Mouse (Mus musculus) stomach, embryonic 14.5 days (tissue): Measurements from ENCODE around the gene Arhgef12. TPM values are rescaled to one million over a fixed set of nuclear protein-coding genes. Genes with fewer than 3 reads are reported as not detected.
A peak's percentile ranks its signal among the peaks of the same experiment; 100 is the strongest.
"Not testable (repeated sequence)": the region's sequence is repeated elsewhere in the genome, so short reads cannot be mapped to it uniquely, and the experiment has no call there.

Experiments used
- ATAC-seq: fragments of 200-750 bp; cut with Nextera tagmentation; 2 replicates; pipeline ENCODE4 v1.8.0; 2017; ENCODE audit warnings: low read depth, moderate TSS enrichment; ENCODE audit not compliant: insufficient number of reproducible peaks, insufficient read depth, low FRiP score
- H3K27ac ChIP-seq: fragments of 300-500 bp; sonication (generic); 2 replicates; pipeline ENCODE4 v1.5.1; 2014; ENCODE audit warnings: mild to moderate bottlenecking, low read length, moderate library complexity, mixed read lengths
- H3K27me3 ChIP-seq: fragments of 300-500 bp; sonication (generic); 2 replicates; pipeline ENCODE4 v1.6.1; 2014; ENCODE audit warnings: low read length, control low read depth, mixed read lengths; ENCODE audit not compliant: control insufficient read depth, insufficient read depth
- H3K36me3 ChIP-seq: fragments of 300-500 bp; sonication (generic); 2 replicates; pipeline ENCODE4 v1.6.1; 2014; ENCODE audit warnings: mild to moderate bottlenecking, control low read depth, low read length, moderate library complexity, mixed read lengths; ENCODE audit not compliant: control insufficient read depth, insufficient read depth
- H3K4me1 ChIP-seq: fragments of 300-500 bp; sonication (generic); 2 replicates; pipeline ENCODE4 v1.6.1; 2014; ENCODE audit warnings: low read length, control low read depth, mixed read lengths; ENCODE audit not compliant: control insufficient read depth, insufficient read depth
- H3K4me2 ChIP-seq: fragments of 300-500 bp; sonication (generic); replicated peaks from 2 replicates; pipeline ENCODE4 v1.6.1; 2014; ENCODE audit warnings: low read depth, low read length, control low read depth
- H3K4me3 ChIP-seq: fragments of 300-500 bp; sonication (generic); 2 replicates; pipeline ENCODE4 v1.5.1; 2014; ENCODE audit warnings: low read depth, low read length, control low read depth
- H3K9ac ChIP-seq: fragments of 300-500 bp; sonication (generic); replicated peaks from 2 replicates; pipeline ENCODE4 v1.6.1; 2014; ENCODE audit warnings: low read depth, mild to moderate bottlenecking, control low read depth, low read length, moderate library complexity, mixed read lengths
- H3K9me3 ChIP-seq: fragments of 300-500 bp; sonication (generic); 2 replicates; pipeline ENCODE4 v1.6.1; 2016; ENCODE audit warnings: low read depth, low read length, control low read depth; ENCODE audit not compliant: control insufficient read depth
- WGBS: fragments of 180-500 bp; shearing (Covaris S2); extraction: QIAGEN DNeasy Blood & Tissue Kit; methylation state at CpG from one replicate; pipeline ENCODE4 v1.1.7; 2014; 5-methylcytosine and 5-hydroxymethylcytosine counted together
- polyA plus RNA-seq: library from polyadenylated mRNA; unstranded; fragments of >200 nt; fragmentation: Nextera tagmentation; extraction: Ambion mirVana; gene quantifications from 2 replicates; pipeline ENCODE4 v1.2.1, GENCODE M21; 2014

Arhgef12 gene
- polyA plus RNA-seq, 1 experiment from 2014 or later: 30.3 TPM

DNA sequence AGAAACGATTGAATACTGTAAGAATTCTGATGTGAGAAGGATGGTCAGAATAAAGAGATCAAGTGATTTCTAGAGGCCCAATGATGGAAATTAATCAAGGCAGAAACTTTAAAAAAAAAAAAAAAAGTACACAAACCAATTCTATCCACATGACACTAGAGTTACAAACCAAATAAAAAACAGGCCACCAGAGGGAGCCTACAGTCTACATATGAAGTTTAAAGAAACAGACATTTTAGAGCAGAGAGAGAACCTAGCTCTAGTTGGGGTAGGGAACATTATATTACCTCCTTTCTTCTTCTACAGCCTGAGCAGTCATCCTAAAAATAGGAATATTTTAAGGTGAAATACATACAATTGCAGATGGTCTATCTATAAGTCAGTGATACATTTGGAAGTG is 107.0 kb downstream of the Arhgef12 start:
- WGBS: 89% methylated on average over 1 of the region's 1 CpGs
- Histone ChIP-seq H3K9me3 (no peaks in the 10 kb centered on the region), H3K4me1 (no peaks in the 10 kb centered on the region), H3K9ac (no peak overlapping the region), H3K4me3 (no peak overlapping the region), H3K4me2 (no peak overlapping the region), H3K27me3 (no peaks in the 10 kb centered on the region), H3K27ac (no peak overlapping the region; the same call in 1 of the 2 replicates), H3K36me3 (peaks cover 75% of the 10 kb centered on the region)
- ATAC-seq: no peak

DNA sequence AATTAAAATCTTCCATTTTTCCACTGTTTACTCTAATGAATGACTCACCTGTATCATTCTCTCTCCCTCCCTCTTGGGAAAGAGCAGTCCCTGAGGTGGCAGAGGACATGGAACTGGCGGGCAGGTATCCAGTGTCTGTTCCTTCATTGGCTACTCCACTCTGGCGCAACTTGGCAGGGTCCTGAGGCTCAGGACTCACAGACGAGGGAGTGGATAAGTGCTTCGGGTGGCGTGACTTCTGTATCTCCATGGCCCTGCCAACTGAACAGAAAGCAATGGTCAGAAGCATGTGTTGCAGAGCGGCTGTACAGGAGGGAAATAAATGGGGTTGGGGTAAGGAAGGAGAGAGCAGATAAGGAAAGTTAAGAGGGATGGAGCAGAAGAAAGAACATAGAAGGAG is 109.5 kb downstream of the Arhgef12 start:
- no peak overlapping the region for H3K27ac ChIP-seq
- WGBS: 92% methylated on average over 6 of the region's 6 CpGs
- H3K4me3 ChIP-seq: no peak overlapping the region
- H3K4me2 ChIP-seq: no peak overlapping the region
- peaks cover 68% of the 10 kb centered on the region for H3K36me3 ChIP-seq
- no peak for ATAC-seq
- no peak overlapping the region for H3K9ac ChIP-seq
- no peaks in the 10 kb centered on the region for H3K4me1 ChIP-seq
- no peaks in the 10 kb centered on the region for H3K9me3 ChIP-seq
- no peaks in the 10 kb centered on the region for H3K27me3 ChIP-seq

GRCm38 (mm10) chr9:42995298-42995697 is 111.7 kb downstream of the Arhgef12 start:
- Histone ChIP-seq H3K4me3 (no peak overlapping the region), H3K27ac (no peak overlapping the region), H3K36me3 (peaks cover 64% of the 10 kb centered on the region), H3K27me3 (no peaks in the 10 kb centered on the region), H3K9ac (no peak overlapping the region), H3K4me1 (no peaks in the 10 kb centered on the region), H3K9me3 (no peaks in the 10 kb centered on the region), H3K4me2 (no peak overlapping the region)
- no peak for ATAC-seq
- WGBS: 84% methylated on average over 11 of the region's 11 CpGs

DNA sequence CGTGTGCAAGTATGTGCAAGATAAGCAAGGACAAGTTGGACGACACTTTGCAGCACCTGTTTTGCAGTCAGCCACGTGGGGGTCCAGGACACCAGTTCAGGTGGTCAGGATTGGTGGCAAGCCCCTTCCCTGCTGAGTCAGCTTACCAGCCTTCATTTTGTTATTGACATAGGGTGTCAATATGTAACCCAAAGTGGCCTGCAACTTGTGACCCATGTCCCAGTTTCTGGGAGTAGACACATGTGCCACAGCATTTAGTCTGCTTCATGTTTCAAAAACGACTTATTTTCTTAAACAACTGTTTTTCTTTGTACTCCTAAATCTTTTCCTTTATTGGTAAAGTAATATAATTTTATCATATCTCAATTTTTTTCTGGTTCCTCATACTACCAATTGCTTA is 112.3 kb downstream of the Arhgef12 start:
- H3K9ac ChIP-seq: no peak overlapping the region
- H3K9me3 ChIP-seq: no peaks in the 10 kb centered on the region
- WGBS: 77% methylated on average over 4 of the region's 4 CpGs
- H3K36me3 ChIP-seq: peaks cover 65% of the 10 kb centered on the region
- H3K4me1 ChIP-seq: no peaks in the 10 kb centered on the region
- no peak overlapping the region for H3K27ac ChIP-seq
- H3K4me2 ChIP-seq: no peak overlapping the region
- ATAC-seq: no peak
- H3K27me3 ChIP-seq: no peaks in the 10 kb centered on the region
- no peak overlapping the region for H3K4me3 ChIP-seq

DNA sequence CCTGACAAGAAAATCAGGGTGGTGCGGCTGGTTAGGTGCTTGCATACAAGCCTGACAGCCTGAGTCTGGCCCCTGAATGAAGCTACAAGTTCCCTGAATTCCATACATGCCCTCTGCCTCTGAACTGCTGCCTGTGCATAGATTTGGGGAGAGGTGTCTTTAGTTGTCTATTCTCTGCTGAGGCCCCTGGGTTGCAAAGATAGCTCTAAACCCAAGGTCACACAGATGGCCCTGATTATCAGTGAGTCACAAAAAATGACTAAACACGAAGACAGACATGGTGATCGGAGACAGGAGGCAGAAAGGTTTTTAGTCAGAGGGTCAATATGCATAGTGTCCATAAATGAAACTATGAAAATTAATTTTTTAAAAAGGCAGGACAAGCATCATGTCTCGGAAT is 113.4 kb downstream of the Arhgef12 start:
- ATAC-seq: no peak
- Histone ChIP-seq H3K36me3 (peaks cover 63% of the 10 kb centered on the region), H3K9me3 (no peaks in the 10 kb centered on the region), H3K9ac (no peak overlapping the region), H3K27me3 (no peaks in the 10 kb centered on the region), H3K4me1 (no peaks in the 10 kb centered on the region), H3K4me3 (no peak overlapping the region), H3K27ac (no peak overlapping the region), H3K4me2 (no peak overlapping the region)
- WGBS: 88% methylated on average over 4 of the region's 4 CpGs

DNA sequence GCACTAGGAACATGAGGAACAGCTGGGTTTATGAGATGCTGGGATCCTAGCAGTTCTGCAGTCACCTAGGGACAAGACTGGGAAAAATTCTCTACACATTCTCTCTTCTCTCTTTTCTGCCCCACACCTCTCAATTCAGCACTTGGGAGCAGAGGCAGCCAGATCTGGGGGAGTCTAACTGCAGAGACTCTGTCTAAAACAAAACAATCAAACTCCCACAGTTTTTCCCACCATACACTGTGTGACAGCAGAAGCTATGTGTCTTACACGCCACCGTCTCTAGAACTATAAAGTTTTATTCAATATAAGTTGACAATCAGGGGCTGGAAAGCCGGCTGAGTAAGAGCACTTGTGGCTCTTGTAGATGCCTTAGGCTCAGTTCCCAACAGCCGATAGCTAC is 119.1 kb downstream of the Arhgef12 start:
- Histone ChIP-seq H3K36me3 (peaks cover 65% of the 10 kb centered on the region), H3K27ac (no peak overlapping the region), H3K9ac (no peak overlapping the region), H3K4me3 (no peak overlapping the region), H3K27me3 (no peaks in the 10 kb centered on the region), H3K9me3 (no peaks in the 10 kb centered on the region), H3K4me2 (no peak overlapping the region), H3K4me1 (no peaks in the 10 kb centered on the region)
- ATAC-seq: no peak
- 88% methylated on average over 4 of the region's 4 CpGs for WGBS

- 42% methylated on average over 11 of the region's 11 CpGs for WGBS
- Histone ChIP-seq H3K4me3 (no peak overlapping the region), H3K9ac (no peak overlapping the region), H3K27ac (peak overlapping the region; percentile 58; the same call in 1 of the 2 replicates), H3K9me3 (no peaks in the 10 kb centered on the region), H3K4me1 (0 out of 2 replicates have a peak, but pooled peaks cover 5% of the 10 kb centered on the region), H3K4me2 (no peak overlapping the region), H3K27me3 (no peaks in the 10 kb centered on the region), H3K36me3 (peaks cover 58% of the 10 kb centered on the region)
- no peak; the same call in 1 of the 2 replicates for ATAC-seq
Measured at GRCm38 (mm10) chr9:42968894-42969521, 138.0 kb downstream of the Arhgef12 start.

- H3K9ac ChIP-seq: no peak overlapping the region
- no peak overlapping the region for H3K4me3 ChIP-seq
- H3K27me3 ChIP-seq: no peaks in the 10 kb centered on the region
- no peaks in the 10 kb centered on the region for H3K9me3 ChIP-seq
- 0 out of 2 replicates have a peak, but pooled peaks cover 5% of the 10 kb centered on the region for H3K4me1 ChIP-seq
- no peak overlapping the region for H3K4me2 ChIP-seq
- 85% methylated on average over 9 of the region's 9 CpGs for WGBS
- no peak overlapping the region for H3K27ac ChIP-seq
- ATAC-seq: no peak
- H3K36me3 ChIP-seq: peaks cover 50% of the 10 kb centered on the region
Measured at GRCm38 (mm10) chr9:42967731-42968130, 139.3 kb downstream of the Arhgef12 start.

- not testable (repeated sequence) for H3K4me1 ChIP-seq, ATAC-seq, H3K9ac ChIP-seq, H3K27ac ChIP-seq, H3K4me2 ChIP-seq, H3K27me3 ChIP-seq, H3K9me3 ChIP-seq, H3K4me3 ChIP-seq
- H3K36me3 ChIP-seq: peaks cover 22% of the 10 kb centered on the region
- 88% methylated on average over 2 of the region's 3 CpGs for WGBS
Measured at GRCm38 (mm10) chr9:42964809-42965208, 142.2 kb downstream of the Arhgef12 start.
